Mouse (Mus musculus): ENCODE data around the gene Tmc7.

The Tmc7 gene

DNA sequence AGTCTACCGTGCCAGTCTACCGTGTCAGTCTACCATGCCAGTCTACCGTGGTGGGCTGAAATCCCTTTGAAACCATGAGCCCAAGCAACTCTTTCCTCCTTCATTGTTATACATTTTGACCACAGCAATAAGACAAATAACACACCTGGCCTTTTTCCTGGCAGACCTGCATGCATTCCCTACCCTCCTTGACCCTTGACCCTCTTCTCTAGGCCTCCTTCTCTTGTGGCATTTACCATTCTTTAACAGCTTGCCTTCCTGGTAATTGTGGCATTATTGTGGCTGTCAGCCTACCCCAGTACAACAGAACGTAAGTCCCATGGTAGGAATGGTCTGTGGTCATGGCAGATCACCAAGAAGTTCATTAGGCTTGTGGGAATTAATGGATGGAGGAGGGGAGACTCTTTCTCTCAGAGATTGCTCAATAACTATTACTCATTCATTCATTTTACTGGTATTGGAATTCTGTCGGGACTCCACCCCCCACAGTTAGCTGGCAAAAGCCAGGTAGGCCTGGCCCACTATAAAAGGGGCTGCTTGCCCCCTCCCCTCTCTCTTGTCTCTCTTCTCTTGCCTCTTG, 6.3 kb upstream of the Tmc7 start:
- CTCF ChIA-PET, result no interaction called here

- CTCF ChIA-PET, result no interaction called here
Observed at GRCm38 (mm10) chr7:118585856-118586255, 1.3 kb upstream of the Tmc7 start.

DNA sequence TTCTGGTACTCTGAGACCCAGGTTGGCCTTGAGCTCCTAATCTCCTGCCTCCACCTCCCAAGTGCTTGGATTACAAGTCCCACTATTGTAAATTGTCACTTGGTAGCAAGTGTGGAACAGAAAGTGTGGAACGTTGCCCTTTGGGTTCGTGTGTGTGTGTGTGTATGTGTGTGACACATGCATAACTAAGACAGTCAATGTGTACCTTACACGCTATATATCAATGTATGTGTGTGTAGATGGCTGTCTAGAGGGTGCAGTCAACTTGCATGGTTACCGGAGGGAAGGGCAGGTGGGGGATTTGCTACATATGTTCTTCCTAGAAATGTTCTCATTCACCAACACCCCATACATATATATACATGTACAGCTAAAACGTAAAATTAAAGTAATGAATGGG, 390 bp upstream of the Tmc7 start:
- CTCF ChIA-PET, result interaction anchor here (1.5 kb wide), 1 partner anchor 10 kb away, joined by 5 read pairs; no protein-coding TSS in a partner anchor

DNA sequence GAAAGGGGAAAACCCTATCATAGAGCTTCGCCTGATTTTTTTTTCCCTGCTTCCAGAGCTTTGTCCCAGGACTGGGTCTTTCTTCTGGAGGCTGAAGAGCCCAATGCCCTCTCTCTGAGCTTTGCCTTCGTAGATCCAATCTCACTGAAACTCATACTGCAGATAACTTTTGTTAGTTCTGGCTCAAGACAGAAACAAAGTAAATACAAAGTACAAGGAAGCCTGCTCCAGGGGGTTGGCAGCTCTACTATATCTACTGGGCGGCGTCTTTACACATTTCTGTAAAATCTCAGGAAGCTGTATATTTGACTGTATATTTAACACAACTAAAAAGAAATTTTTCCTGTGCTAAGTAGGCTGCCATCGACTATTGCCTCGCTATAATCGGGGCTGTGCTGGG, 715 bp downstream of the Tmc7 start:
- CTCF ChIA-PET, result interaction anchor here (1.5 kb wide), 1 partner anchor 11 kb away, joined by 5 read pairs; no protein-coding TSS in a partner anchor

DNA sequence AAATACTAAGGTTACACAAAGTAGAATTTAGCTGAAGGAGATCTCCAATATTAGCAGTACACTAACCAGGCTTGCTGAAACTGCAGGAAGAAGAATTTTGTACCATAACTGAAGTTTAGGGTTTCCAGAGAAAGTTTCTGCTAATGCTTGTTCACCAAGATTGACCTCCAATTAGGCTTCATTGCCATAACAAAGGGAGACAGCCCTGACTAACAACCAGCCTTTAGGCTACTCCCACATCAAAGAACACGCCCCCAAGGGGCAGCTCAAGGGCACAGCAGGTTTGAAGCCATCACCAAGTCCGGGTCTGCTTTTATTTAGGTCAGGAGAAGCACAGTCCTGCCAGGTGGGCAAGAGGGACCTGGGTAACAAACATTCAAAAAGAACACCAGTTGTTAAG, 4.6 kb downstream of the Tmc7 start:
- CTCF ChIA-PET, result no interaction called here

- CTCF ChIA-PET, result no interaction called here
Observed at GRCm38 (mm10) chr7:118578269-118578668, 6.3 kb downstream of the Tmc7 start.

DNA sequence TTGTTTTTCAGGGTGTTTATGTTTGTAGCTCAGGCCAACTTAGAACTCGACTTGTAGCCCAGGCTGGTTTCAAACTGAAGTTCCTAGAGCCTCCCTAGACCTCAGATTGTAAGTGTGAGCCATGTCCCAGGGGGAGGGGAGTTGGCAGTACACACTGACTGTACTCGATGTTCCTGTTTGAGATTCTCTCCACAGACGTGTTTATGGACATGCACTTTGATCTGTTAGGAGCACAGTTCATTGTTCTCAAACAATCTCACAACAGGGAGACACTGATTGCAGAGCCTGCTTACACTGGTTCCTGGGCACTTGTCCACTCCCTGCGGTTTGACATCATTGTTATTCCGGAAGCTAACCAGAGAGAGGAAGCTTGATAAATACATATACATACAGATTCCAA, 12.5 kb downstream of the Tmc7 start:
- CTCF ChIA-PET, result no interaction called here

DNA sequence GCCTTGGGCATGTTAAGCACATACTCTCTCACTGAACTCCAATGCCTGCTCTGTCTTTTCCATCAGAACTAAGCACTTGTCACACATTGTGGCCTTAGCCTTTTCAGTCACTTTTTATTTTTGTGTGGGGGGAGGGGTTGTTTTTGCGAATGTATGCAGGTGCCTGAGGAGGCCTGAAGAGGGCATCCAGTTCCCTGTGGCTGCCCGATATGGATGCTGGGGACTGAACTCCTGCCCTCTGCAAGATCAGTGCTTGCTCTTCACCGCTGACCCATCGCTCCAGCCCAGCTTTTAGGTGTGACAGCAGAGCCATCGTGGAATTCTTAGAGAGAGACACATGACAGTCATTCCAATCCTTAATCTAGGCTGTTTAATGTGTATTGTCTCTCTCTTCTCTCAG, 13.2 kb downstream of the Tmc7 start:
- CTCF ChIA-PET, result no interaction called here

- CTCF ChIA-PET, result no interaction called here
Observed at GRCm38 (mm10) chr7:118569121-118569543, 15.4 kb downstream of the Tmc7 start.

- CTCF ChIA-PET, result no interaction called here
Observed at GRCm38 (mm10) chr7:118554290-118554689, 30.2 kb downstream of the Tmc7 start.

DNA sequence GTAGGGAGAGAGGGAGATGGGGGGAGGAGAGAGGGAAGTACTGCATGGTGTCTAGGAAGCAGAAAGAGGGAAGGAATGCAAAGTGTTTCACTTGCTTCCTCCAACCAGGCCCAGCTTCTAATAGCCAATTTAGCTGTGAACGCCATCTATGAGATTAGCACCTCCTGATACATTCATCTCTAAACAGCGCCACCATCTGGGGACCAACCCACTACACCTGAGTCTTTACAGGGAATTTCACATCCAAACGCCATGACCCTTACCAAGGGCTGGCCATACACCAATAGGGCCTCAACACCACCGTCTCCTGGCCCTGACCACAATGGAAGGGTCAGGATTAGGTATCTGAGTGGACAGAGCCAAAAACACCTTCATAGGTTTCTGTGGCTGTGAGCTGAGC, 30.7 kb downstream of the Tmc7 start:
- CTCF ChIA-PET, result no interaction called here

GRCm38 (mm10) chr7:118547451-118547850, 37.1 kb downstream of the Tmc7 start:
- CTCF ChIA-PET, result interaction anchor here (0.6 kb wide), 1 partner anchor 292 kb away, joined by 5 read pairs; no protein-coding TSS in a partner anchor

- CTCF ChIA-PET, result no interaction called here
Observed at GRCm38 (mm10) chr7:118544128-118544527, 40.4 kb downstream of the Tmc7 start.

- CTCF ChIA-PET, result no interaction called here
Observed at GRCm38 (mm10) chr7:118535076-118535475, 49.5 kb downstream of the Tmc7 start.

DNA sequence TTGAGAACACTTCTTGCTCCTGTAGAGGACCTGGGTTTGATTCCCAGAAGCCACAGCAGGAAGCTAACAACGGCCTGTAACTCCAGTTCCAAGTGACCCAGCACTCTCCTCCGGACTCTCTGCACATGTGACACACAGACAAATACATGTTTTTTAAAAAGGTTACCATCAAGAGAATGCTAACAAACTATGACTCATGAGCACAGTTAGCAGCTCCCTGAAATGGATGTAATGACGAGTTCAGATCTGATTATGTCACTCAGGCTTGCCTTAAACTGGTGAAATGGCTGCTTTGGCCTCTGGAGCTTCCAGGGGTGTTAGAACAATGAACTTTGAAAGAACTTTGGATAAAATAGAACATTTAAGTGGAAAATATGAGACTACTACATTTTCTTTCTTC, 50.2 kb downstream of the Tmc7 start:
- CTCF ChIA-PET, result no interaction called here

GRCm38 (mm10) chr7:118533178-118533578, 51.4 kb downstream of the Tmc7 start, which contains the start of gene Coq7:
Gene Coq7 (minus strand): TSS chr7:118533356.
- CTCF ChIA-PET, result no interaction called here

- CTCF ChIA-PET, result no interaction called here
Observed at GRCm38 (mm10) chr7:118532519-118533177, 51.9 kb downstream of the Tmc7 start.

GRCm38 (mm10) chr7:118526967-118527366, 57.6 kb downstream of the Tmc7 start:
- CTCF ChIA-PET, result no interaction called here

DNA sequence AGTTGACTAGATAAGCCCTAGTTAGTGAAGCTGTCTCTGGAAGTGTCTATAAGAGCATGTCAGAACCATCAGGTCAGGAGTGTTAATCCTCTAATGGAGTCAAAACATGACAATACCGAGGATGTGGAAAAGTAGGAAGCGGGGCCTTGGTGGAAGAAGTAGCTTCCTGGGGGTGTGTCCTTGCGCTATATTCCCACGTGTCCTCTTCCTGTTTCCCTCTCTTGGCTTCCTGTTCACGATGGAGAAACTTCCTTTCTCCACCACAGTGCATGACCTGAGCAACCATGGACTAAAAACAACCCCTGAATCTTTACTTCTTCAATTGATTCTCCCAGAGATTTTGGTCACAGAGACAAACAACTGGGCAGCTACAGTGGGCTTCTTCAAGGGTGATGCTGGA, 62.5 kb downstream of the Tmc7 start:
- CTCF ChIA-PET, result no interaction called here

DNA sequence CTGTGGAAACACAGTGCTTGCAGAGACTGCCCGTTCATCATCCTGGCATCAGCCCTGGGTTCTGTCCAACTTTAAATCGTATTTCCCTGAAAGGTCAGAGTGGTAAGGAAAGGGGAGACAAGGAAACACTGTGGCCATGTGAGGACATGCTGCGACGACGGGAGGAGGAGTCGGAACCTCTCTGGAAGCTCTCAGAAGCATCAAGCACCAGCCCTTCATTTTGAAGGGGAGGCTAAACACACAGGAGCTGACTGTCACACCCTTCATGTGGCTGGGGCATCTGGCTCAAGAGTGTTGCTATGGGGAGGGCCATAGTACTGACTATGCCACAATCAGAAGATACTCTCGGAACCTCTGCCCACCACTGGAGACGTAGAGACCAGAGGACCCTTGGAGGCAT, 64.9 kb downstream of the Tmc7 start:
- CTCF ChIA-PET, result interaction anchor here (0.6 kb wide), 1 partner anchor 66 kb away, joined by 9 read pairs; no protein-coding TSS in a partner anchor

DNA sequence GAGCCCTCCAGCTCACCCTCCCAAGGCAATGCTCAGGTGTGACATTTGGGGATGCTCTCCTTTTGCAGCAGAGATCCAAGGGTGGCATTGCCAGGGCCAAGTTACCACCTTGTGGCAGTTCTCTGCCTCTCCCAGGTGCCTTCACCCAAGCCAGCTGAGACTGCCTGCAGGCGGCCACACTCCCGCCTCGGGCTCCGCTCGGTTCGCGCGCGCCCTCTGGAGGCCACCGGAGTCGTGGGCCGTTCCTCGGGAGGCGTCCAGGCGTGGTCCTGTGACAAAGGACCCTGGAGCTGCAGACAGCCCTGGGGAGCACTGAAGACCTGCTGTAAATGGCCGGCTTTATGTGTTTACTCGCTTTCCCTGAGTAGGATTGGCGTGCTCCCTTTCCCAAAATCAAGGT, 65.8 kb downstream of the Tmc7 start:
- CTCF ChIA-PET, result no interaction called here

- CTCF ChIA-PET, result interaction anchor here (0.7 kb wide), 1 partner anchor 79 kb away, joined by 6 read pairs; no protein-coding TSS in a partner anchor
Observed at GRCm38 (mm10) chr7:118517819-118518218, 66.7 kb downstream of the Tmc7 start.

GRCm38 (mm10) chr7:118508556-118508955, 76.0 kb downstream of the Tmc7 start:
- CTCF ChIA-PET, result no interaction called here

DNA sequence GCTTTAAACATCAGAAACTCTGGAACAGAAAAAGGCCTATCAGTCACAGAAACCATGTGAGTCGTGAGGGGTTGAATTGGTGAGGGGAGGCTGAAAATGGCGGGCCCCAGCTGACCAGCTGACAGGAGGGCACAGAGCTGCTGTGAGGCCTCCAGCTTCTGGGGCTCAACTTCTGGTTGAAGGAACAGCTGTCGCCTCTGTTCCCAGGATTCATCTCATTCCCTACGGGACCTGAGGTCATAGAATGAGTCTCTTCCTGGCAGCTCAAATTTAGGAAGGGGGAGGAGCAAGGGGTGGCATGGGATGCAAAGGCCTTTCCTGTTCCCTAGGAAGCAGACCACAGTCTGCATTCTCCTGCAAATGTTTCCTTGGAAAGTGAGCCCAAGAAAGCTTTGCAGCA, 80.7 kb downstream of the Tmc7 start:
- CTCF ChIA-PET, result no interaction called here

Data from spleen, embryonic (tissue).